Mouse (Mus musculus) left cerebral cortex, postnatal 10 days (tissue): ENCODE results near the gene Usp22. TPM values are rescaled to one million over a fixed set of nuclear protein-coding genes. Genes with fewer than 3 reads are reported as not detected.

Source experiments
- DNase-seq, 2 experiments: peaks; one replicate each; pipeline ENCODE4 v3.0.0; 2021 to 2022; ENCODE audit warnings: low spot score in 2 of 2, mixed read lengths in 1 of 2; ENCODE audit errors: extremely low spot score in 1 of 2
- intact Hi-C: fragments of 180-260 bp; cut with DNase I; formaldehyde crosslinking; loops from one replicate; pipeline ENCODE4 v1.15.1; 2025
- total RNA-seq, 2 experiments: library from RNA; stranded (reverse); gene quantifications; 2 replicates each; pipeline ENCODE4 v1.2.3; 2021

Usp22 gene
- 100 to 1,000 TPM; 428 to 446 TPM for total RNA-seq

- DNase-seq, result peak; percentile 100
- intact Hi-C loops, result no loop called here
These were observed at the start of gene Usp22 for GRCm38 (mm10) chr11:61174821-61175658. TSS of gene Usp22 (minus strand) at chr11:61175055.

GRCm38 (mm10) chr11:61224234-61224744 is 49.4 kb upstream of the Usp22 start:
- intact Hi-C loops, result no loop called here
- no peak for DNase-seq

- intact Hi-C loops, result no loop called here
- no peak for DNase-seq
These were observed 48.3 kb upstream of the Usp22 start for GRCm38 (mm10) chr11:61222971-61223745.

- DNase-seq, result peak in 1 of 2 experiments; percentile 17
- intact Hi-C loops, result no loop called here
These were observed 47.2 kb upstream of the Usp22 start for GRCm38 (mm10) chr11:61222007-61222406.

GRCm38 (mm10) chr11:61220156-61220881 is 45.5 kb upstream of the Usp22 start:
- intact Hi-C loops, result no loop called here
- peak in 1 of 2 experiments; percentile 18 for DNase-seq

GRCm38 (mm10) chr11:61215936-61216335 is 41.1 kb upstream of the Usp22 start:
- intact Hi-C loops, result no loop called here
- no peak for DNase-seq

GRCm38 (mm10) chr11:61212102-61212501 is 37.2 kb upstream of the Usp22 start:
- intact Hi-C loops, result no loop called here
- DNase-seq, result no peak

- intact Hi-C loops, result no loop called here
- no peak for DNase-seq
These were observed 33.5 kb upstream of the Usp22 start for GRCm38 (mm10) chr11:61208316-61208715.

- DNase-seq, result no peak
- intact Hi-C loops, result no loop called here
These were observed 32.8 kb upstream of the Usp22 start, which contains the start of gene Aldh3a1 for GRCm38 (mm10) chr11:61207487-61208246. TSS of gene Aldh3a1 (plus strand) at chr11:61207537.

GRCm38 (mm10) chr11:61206136-61206535 is 31.3 kb upstream of the Usp22 start:
- DNase-seq, result no peak
- intact Hi-C loops, result no loop called here

- no peak for DNase-seq
- intact Hi-C loops, result no loop called here
These were observed 30.5 kb upstream of the Usp22 start for GRCm38 (mm10) chr11:61205167-61205950.

- intact Hi-C loops, result no loop called here
- no peak for DNase-seq
These were observed 28.0 kb upstream of the Usp22 start for GRCm38 (mm10) chr11:61202810-61203209.

- no peak for DNase-seq
- intact Hi-C loops, result no loop called here
These were observed 27.3 kb upstream of the Usp22 start for GRCm38 (mm10) chr11:61202186-61202585.

GRCm38 (mm10) chr11:61199620-61200362 is 24.9 kb upstream of the Usp22 start:
- no peak for DNase-seq
- intact Hi-C loops, result no loop called here

GRCm38 (mm10) chr11:61197935-61198334 is 23.1 kb upstream of the Usp22 start:
- intact Hi-C loops, result no loop called here

GRCm38 (mm10) chr11:61196616-61197353 is 21.9 kb upstream of the Usp22 start:
- intact Hi-C loops, result no loop called here

More at GRCm38 (mm10) chr11:61197935-61198334, 23.1 kb upstream of the Usp22 start:
- DNase-seq, result no peak

More at GRCm38 (mm10) chr11:61196616-61197353, 21.9 kb upstream of the Usp22 start:
- no peak for DNase-seq
